Mouse (Mus musculus) embryonic facial prominence, embryonic 15.5 days (tissue): Measurements from ENCODE around the gene Zfp182. TPM values are rescaled to one million over a fixed set of nuclear protein-coding genes. Genes with fewer than 3 reads are reported as not detected.

Experiments used
- ATAC-seq: fragments of 200-750 bp; cut with Nextera tagmentation; 2 replicates; pipeline ENCODE4 v1.8.0; 2017; ENCODE audit warnings: low read depth, moderate TSS enrichment; ENCODE audit not compliant: insufficient number of reproducible peaks, low FRiP score, low TSS enrichment
- H3K27ac ChIP-seq: fragments of 300-500 bp; sonication (generic); replicated peaks from 2 replicates; pipeline ENCODE4 v1.5.1; 2015; ENCODE audit warnings: mild to moderate bottlenecking, inconsistent platforms
- H3K27me3 ChIP-seq: fragments of 300-500 bp; sonication (generic); 2 replicates; pipeline ENCODE4 v1.6.1; 2015; ENCODE audit warnings: inconsistent platforms
- H3K36me3 ChIP-seq: fragments of 300-500 bp; sonication (generic); 2 replicates; pipeline ENCODE4 v1.6.1; 2015; ENCODE audit warnings: mild to moderate bottlenecking, inconsistent platforms
- H3K4me1 ChIP-seq: fragments of 300-500 bp; sonication (generic); 2 replicates; pipeline ENCODE4 v1.6.1; 2015; ENCODE audit warnings: inconsistent platforms
- H3K4me2 ChIP-seq: fragments of 300-500 bp; sonication (generic); replicated peaks from 2 replicates; pipeline ENCODE4 v1.6.1; 2015; ENCODE audit warnings: mild to moderate bottlenecking, inconsistent platforms
- H3K4me3 ChIP-seq: fragments of 300-500 bp; sonication (generic); replicated peaks from 2 replicates; pipeline ENCODE4 v1.5.1; 2015; ENCODE audit warnings: mild to moderate bottlenecking, inconsistent platforms
- H3K9ac ChIP-seq: fragments of 300-500 bp; sonication (generic); 2 replicates; pipeline ENCODE4 v1.6.1; 2015; ENCODE audit warnings: inconsistent platforms
- H3K9me3 ChIP-seq: fragments of 300-500 bp; sonication (generic); replicated peaks from 2 replicates; pipeline ENCODE4 v1.6.1; 2016; ENCODE audit warnings: inconsistent platforms
- WGBS: fragments of 180-500 bp; shearing (Covaris S2); methylation state at CpG from one replicate; pipeline ENCODE4 v1.1.7; 2015; 5-methylcytosine and 5-hydroxymethylcytosine counted together
- polyA plus RNA-seq: library from polyadenylated mRNA; unstranded; fragments of >200 nt; fragmentation: Nextera tagmentation; extraction: Ambion mirVana; gene quantifications from 2 replicates; pipeline ENCODE4 v1.2.1, GENCODE M21; 2015

The Zfp182 gene
- polyA plus RNA-seq = 6.1 and 6.5 TPM in 2 replicates

- Histone ChIP-seq H3K9ac (peak within 1 kb of the TSS; percentile 26; the same call in 1 of the 2 replicates), H3K27me3 (no peaks in the 10 kb centered on the region), H3K4me1 (no peaks in the 10 kb centered on the region), H3K36me3 (no peaks in the 10 kb centered on the region), H3K9me3 (no peaks in the 10 kb centered on the region), H3K27ac (peak within 1 kb of the TSS; percentile 39; the same call in 1 of the 2 replicates), H3K4me2 (peak within 1 kb of the TSS; percentile 42), H3K4me3 (peak within 1 kb of the TSS; percentile 54)
- 24% methylated on average over 25 of the region's 25 CpGs for WGBS
- ATAC-seq = peak; percentile 86
Measured at GRCm38 (mm10) chrX:21061866-21062543, at the start of gene Zfp182. Zfp182 (minus strand) TSS chrX:21062316.

- Histone ChIP-seq H3K4me2 (peak overlapping the region; percentile 46), H3K27ac (peak overlapping the region; percentile 80; the same call in 1 of the 2 replicates), H3K4me3 (peak overlapping the region; percentile 47), H3K4me1 (no peaks in the 10 kb centered on the region), H3K36me3 (no peaks in the 10 kb centered on the region), H3K9me3 (no peaks in the 10 kb centered on the region), H3K27me3 (no peaks in the 10 kb centered on the region), H3K9ac (no peak overlapping the region)
- 42% methylated on average over 7 of the region's 7 CpGs for WGBS
- ATAC-seq = no peak
Measured at GRCm38 (mm10) chrX:21089867-21090239, 27.7 kb upstream of the Zfp182 start.

DNA sequence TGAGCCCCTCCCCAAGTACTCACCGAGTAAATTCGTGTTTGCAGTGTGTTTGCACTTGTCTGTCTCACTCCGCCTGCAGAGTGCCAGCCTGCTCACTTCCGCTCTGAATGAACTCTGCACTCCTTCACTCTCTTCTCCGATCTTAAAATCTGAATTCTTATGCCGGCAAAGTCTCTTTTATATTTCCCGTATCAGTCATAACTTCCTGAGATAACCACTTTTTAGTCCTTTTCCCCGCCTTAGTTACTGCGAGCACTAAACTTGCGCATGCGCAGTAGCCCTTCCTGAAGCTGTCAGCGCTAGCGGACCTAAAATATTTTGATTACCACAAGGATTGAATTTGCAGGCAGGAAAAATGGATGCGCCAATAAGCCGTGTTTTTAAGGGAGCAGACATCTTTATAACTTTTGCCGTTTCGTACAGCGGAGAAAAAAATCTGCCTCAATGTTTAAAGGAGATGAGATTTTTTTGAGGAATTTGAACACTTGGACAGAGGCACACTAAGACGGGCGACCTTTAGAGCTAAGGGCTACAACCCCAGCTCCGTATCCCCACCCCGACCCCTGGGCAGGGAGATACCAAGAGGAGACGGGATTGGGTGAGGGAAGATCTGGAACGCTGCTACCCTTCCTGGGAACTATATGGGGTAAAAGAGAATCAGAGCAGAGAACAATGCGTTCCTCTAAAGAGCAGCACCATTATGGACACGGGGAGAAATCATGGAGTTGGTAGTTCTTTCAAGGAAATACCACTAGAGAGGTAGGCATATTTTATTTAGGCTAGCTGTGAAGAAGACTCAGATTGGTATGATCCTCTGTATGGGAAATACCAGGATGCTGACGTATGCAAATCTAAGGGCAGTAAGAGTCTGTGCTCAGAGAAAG is 27.1 kb upstream of the Zfp182 start, which contains the start of gene Zfp300:
TSS of gene Zfp300 (minus strand) at position 545 of the 884 bp plus-strand sequence.
- peak; percentile 72 for ATAC-seq
- H3K4me1 ChIP-seq = no peaks in the 10 kb centered on the region
- 23% methylated on average over 27 of the region's 27 CpGs for WGBS
- peak within 1 kb of the TSS; percentile 47 for H3K4me3 ChIP-seq
- peak within 1 kb of the TSS; percentile 46 for H3K4me2 ChIP-seq
- H3K27ac ChIP-seq = peak within 1 kb of the TSS; percentile 80
- no peak within 1 kb of the TSS for H3K9ac ChIP-seq
- no peaks in the 10 kb centered on the region for H3K27me3 ChIP-seq
- H3K9me3 ChIP-seq = no peaks in the 10 kb centered on the region
- H3K36me3 ChIP-seq = no peaks in the 10 kb centered on the region

- Histone ChIP-seq H3K27me3 (no peaks in the 10 kb centered on the region), H3K36me3 (no peaks in the 10 kb centered on the region)
- peak; percentile 34; the same call in 1 of the 2 replicates for ATAC-seq
Measured at GRCm38 (mm10) chrX:21088645-21088982, 26.5 kb upstream of the Zfp182 start.

GRCm38 (mm10) chrX:21068106-21068505 is 6.0 kb upstream of the Zfp182 start, which contains the start of gene Spaca5:
Spaca5 (plus strand) TSS chrX:21068406.
- Histone ChIP-seq H3K36me3 (no peaks in the 10 kb centered on the region), H3K4me1 (no peaks in the 10 kb centered on the region), H3K9ac (no peak within 1 kb of the TSS), H3K27me3 (no peaks in the 10 kb centered on the region), H3K9me3 (no peaks in the 10 kb centered on the region), H3K4me3 (no peak within 1 kb of the TSS), H3K27ac (no peak within 1 kb of the TSS), H3K4me2 (no peak within 1 kb of the TSS)
- no peak for ATAC-seq

More at GRCm38 (mm10) chrX:21088645-21088982, 26.5 kb upstream of the Zfp182 start:
- Histone ChIP-seq H3K4me3 (peak overlapping the region; percentile 47), H3K9ac (no peak overlapping the region), H3K4me2 (peak overlapping the region; percentile 46), H3K27ac (peak overlapping the region; percentile 80; the same call in 1 of the 2 replicates), H3K9me3 (no peaks in the 10 kb centered on the region; the same call in 1 of the 2 replicates), H3K4me1 (no peaks in the 10 kb centered on the region)
- WGBS = 40% methylated on average over 6 of the region's 6 CpGs

GRCm38 (mm10) chrX:21062544-21062890 is 401 bp upstream of the Zfp182 start:
- Histone ChIP-seq H3K4me1 (no peaks in the 10 kb centered on the region), H3K27me3 (no peaks in the 10 kb centered on the region), H3K9ac (no peak overlapping the region), H3K27ac (no peak overlapping the region), H3K4me3 (peak overlapping the region; percentile 54), H3K4me2 (peak overlapping the region; percentile 25; the same call in 1 of the 2 replicates), H3K36me3 (no peaks in the 10 kb centered on the region), H3K9me3 (no peaks in the 10 kb centered on the region)
- 64% methylated on average over 3 of the region's 3 CpGs for WGBS
- ATAC-seq = no peak

DNA sequence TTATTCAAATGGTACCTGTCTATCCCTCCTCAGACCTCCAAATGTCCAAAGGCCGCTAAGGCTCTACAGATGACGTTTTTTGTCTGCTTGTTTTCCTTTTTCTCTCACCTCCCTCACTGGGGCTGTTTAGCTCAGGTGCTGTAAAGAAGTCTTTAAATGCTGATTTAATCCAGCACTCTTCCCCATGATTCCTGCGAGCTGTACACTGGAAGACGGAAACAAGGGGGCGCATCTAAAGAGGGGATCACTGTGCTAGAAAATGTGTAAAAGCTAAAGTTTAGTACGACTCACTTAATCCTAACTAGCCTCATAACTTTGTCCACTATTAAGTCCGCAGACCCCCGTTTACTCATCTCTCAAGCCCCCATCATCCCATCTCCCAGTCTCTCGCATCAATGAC is 656 bp downstream of the Zfp182 start:
- peak overlapping the region; percentile 39; the same call in 1 of the 2 replicates for H3K27ac ChIP-seq
- WGBS = 25% methylated on average over 9 of the region's 9 CpGs
- no peak for ATAC-seq

GRCm38 (mm10) chrX:20980901-20981300 is 81.2 kb downstream of the Zfp182 start:
- WGBS = 43% methylated on average over 1 of the region's 1 CpGs
- no peak overlapping the region for H3K4me3 ChIP-seq
- no peak for ATAC-seq

More for the DNA sequence above, 656 bp downstream of the Zfp182 start:
- Histone ChIP-seq H3K4me2 (peak overlapping the region; percentile 42), H3K9ac (peak overlapping the region; percentile 26; the same call in 1 of the 2 replicates), H3K4me3 (peak overlapping the region; percentile 54), H3K9me3 (no peaks in the 10 kb centered on the region), H3K27me3 (no peaks in the 10 kb centered on the region), H3K36me3 (no peaks in the 10 kb centered on the region), H3K4me1 (no peaks in the 10 kb centered on the region)

More at GRCm38 (mm10) chrX:20980901-20981300, 81.2 kb downstream of the Zfp182 start:
- Histone ChIP-seq H3K27me3 (no peaks in the 10 kb centered on the region), H3K9ac (no peak overlapping the region), H3K9me3 (no peaks in the 10 kb centered on the region), H3K4me2 (no peak overlapping the region), H3K4me1 (no peaks in the 10 kb centered on the region), H3K27ac (no peak overlapping the region), H3K36me3 (no peaks in the 10 kb centered on the region)

Other genes with a start within 250 kb of the Zfp182 start
- 43.2 and 44.4 TPM in 2 replicates for gene Timp1, start 192.2 kb downstream of the Zfp182 start, polyA plus RNA-seq
- gene Syn1, start 141.3 kb downstream of the Zfp182 start, polyA plus RNA-seq = 1.00 and 1.4 TPM in 2 replicates
- 7.7 and 8.1 TPM in 2 replicates for gene Cfp, start 130.8 kb downstream of the Zfp182 start, polyA plus RNA-seq
- gene Elk1, start 111.7 kb downstream of the Zfp182 start, polyA plus RNA-seq = 14.1 and 15.3 TPM in 2 replicates
- gene Uxt, start 100.3 kb downstream of the Zfp182 start, polyA plus RNA-seq = 52.2 and 56.1 TPM in 2 replicates
- not detected in 2 replicates for gene Spaca5, start 6.1 kb upstream of the Zfp182 start, polyA plus RNA-seq
- 1.8 and 2.5 TPM in 2 replicates for gene Zfp300, start 27.2 kb upstream of the Zfp182 start, polyA plus RNA-seq
- gene Ssxa1, start 53.5 kb upstream of the Zfp182 start, polyA plus RNA-seq = not detected in 2 replicates
- not detected in 2 replicates for gene Gm21876, start 113.3 kb upstream of the Zfp182 start, polyA plus RNA-seq